Mouse (Mus musculus): Measurements from ENCODE around the gene Hexa.

DNA sequence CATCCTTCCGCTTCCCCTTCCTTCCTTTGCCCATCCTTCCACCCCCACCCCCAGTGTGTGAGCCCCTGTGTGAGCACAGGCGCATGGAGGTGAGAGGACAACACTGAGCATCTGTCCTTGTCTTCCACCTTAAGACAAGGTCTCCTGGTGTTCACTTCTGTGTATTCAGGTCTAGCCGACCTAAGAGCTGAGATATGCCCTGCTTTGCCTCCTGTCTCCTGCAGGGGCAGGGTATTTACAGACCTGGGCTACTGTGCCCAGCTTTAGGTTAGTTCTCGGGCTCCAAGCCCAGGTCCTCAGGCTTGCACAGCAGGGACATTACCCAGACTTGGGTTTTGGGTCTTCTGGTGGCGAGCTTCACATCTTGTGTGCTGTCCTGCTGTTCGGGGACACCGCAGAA lies 22.2 kb upstream of the Hexa start:
- TF ChIP-seq CTCF (IDR thresholded peaks at IDR 0.05; ENCODE audit: control insufficient read depth, insufficient read depth, low read length) (no peak), POLR2A (IDR thresholded peaks at IDR 0.05; ENCODE audit: borderline replicate concordance, control insufficient read depth, low read depth, low read length) (no peak)
